Mouse (Mus musculus): ENCODE measurements around the gene Mink1. TPM values are rescaled to one million over a fixed set of nuclear protein-coding genes. Genes with fewer than 3 reads are reported as not detected.
A peak's percentile ranks its signal among the peaks of the same experiment; 100 is the strongest.

The Mink1 gene
- total RNA-seq, 1 experiment, result 23.0 TPM

GRCm38 (mm10) chr11:70656456-70656927, 93.8 kb downstream of the Mink1 start:
- peak overlapping the region; percentile 83; the same call in 1 of the 2 replicates for H3K27ac ChIP-seq (ENCODE audit: insufficient read depth, low read depth, low read length, poor library complexity, severe bottlenecking)
- peaks cover 23% of the 10 kb centered on the region for H3K36me3 ChIP-seq (ENCODE audit: control insufficient read depth, insufficient read depth, low read length, poor library complexity, severe bottlenecking)
- DNase-seq (ENCODE audit: low read depth, low spot score), result no peak
- H3K4me1 ChIP-seq (ENCODE audit: control insufficient read depth in 2 of 2, insufficient read depth in 2 of 2, low read length in 2 of 2, poor library complexity in 1 of 2), result peaks cover 8 to 25% of the 10 kb centered on the region in 2 experiments; a peak in 3 of 4 replicates
- in situ Hi-C loops (cut with MboI; ENCODE audit: low sequenced_read_pairs in 2 of 2, unreplicated experiment in 2 of 2), result no loop called here
- H3K4me3 ChIP-seq (ENCODE audit: insufficient read depth in 1 of 2, low read depth in 1 of 2, low read length in 2 of 2, poor library complexity in 1 of 2, severe bottlenecking in 1 of 2), result peak overlapping the region; percentile 89 to 98
- peak overlapping the region; percentile 87 for H3K9ac ChIP-seq (ENCODE audit: insufficient read depth, low read depth, low read length, poor library complexity, severe bottlenecking)
- no peak for TF ChIP-seq HCFC1 (IDR thresholded peaks at IDR 0.05; ENCODE audit: borderline replicate concordance, insufficient read depth, low read length)
- no peak for TF ChIP-seq ZC3H11A (IDR thresholded peaks at IDR 0.05; ENCODE audit: borderline replicate concordance, low read depth, low read length)
- no peak for TF ChIP-seq CHD2 (IDR thresholded peaks at IDR 0.05; ENCODE audit: low read depth, low read length)
- no peak for TF ChIP-seq ZNF384 (IDR thresholded peaks at IDR 0.05; ENCODE audit: low read depth, low read length)
- no peaks in the 10 kb centered on the region for H3K9me3 ChIP-seq (ENCODE audit: control insufficient read depth, insufficient read depth, low read depth, low read length)

- peaks cover 19% of the 10 kb centered on the region for H3K36me3 ChIP-seq (ENCODE audit: control insufficient read depth, insufficient read depth, low read length, poor library complexity, severe bottlenecking)
- in situ Hi-C loops (cut with MboI; ENCODE audit: low sequenced_read_pairs in 2 of 2, unreplicated experiment in 2 of 2), result no loop called here
- H3K27ac ChIP-seq (ENCODE audit: insufficient read depth, low read depth, low read length, poor library complexity, severe bottlenecking), result peak within 1 kb of the TSS; percentile 83; the same call in 1 of the 2 replicates
- no peaks in the 10 kb centered on the region for H3K9me3 ChIP-seq (ENCODE audit: control insufficient read depth, insufficient read depth, low read depth, low read length)
- DNase-seq (ENCODE audit: low read depth, low spot score), result no peak
- H3K4me3 ChIP-seq (ENCODE audit: insufficient read depth in 1 of 2, low read depth in 1 of 2, low read length in 2 of 2, poor library complexity in 1 of 2, severe bottlenecking in 1 of 2), result peak within 1 kb of the TSS; percentile 89 to 98
- TF ChIP-seq ZC3H11A (IDR thresholded peaks at IDR 0.05; ENCODE audit: borderline replicate concordance, low read depth, low read length) (no peak), HCFC1 (IDR thresholded peaks at IDR 0.05; ENCODE audit: borderline replicate concordance, insufficient read depth, low read length) (no peak), MAFK (IDR thresholded peaks at IDR 0.05; ENCODE audit: insufficient read depth, low read depth, low read length) (no peak), ZNF384 (IDR thresholded peaks at IDR 0.05; ENCODE audit: low read depth, low read length) (no peak), CHD2 (IDR thresholded peaks at IDR 0.05; ENCODE audit: low read depth, low read length) (no peak)
- H3K9ac ChIP-seq (ENCODE audit: insufficient read depth, low read depth, low read length, poor library complexity, severe bottlenecking), result peak within 1 kb of the TSS; percentile 87
- H3K4me1 ChIP-seq (ENCODE audit: control insufficient read depth in 2 of 2, insufficient read depth in 2 of 2, low read length in 2 of 2, poor library complexity in 1 of 2), result peaks cover 8 to 25% of the 10 kb centered on the region in 2 experiments; a peak in 3 of 4 replicates
Observed at GRCm38 (mm10) chr11:70656964-70657363, 94.3 kb downstream of the Mink1 start, which contains the start of gene Eno3. Gene Eno3, plus strand, starts transcription at chr11:70657202.

- Histone ChIP-seq H3K27ac (ENCODE audit: insufficient read depth, low read depth, low read length, poor library complexity, severe bottlenecking) (no peak overlapping the region), H3K36me3 (ENCODE audit: control insufficient read depth, insufficient read depth, low read length, poor library complexity, severe bottlenecking) (peaks cover 16% of the 10 kb centered on the region), H3K9me3 (ENCODE audit: control insufficient read depth, insufficient read depth, low read depth, low read length) (no peaks in the 10 kb centered on the region), H3K9ac (ENCODE audit: insufficient read depth, low read depth, low read length, poor library complexity, severe bottlenecking) (no peak overlapping the region), H3K4me3 (ENCODE audit: insufficient read depth in 1 of 2, low read depth in 1 of 2, low read length in 2 of 2, poor library complexity in 1 of 2, severe bottlenecking in 1 of 2) (no peak overlapping the region), H3K4me1 (ENCODE audit: control insufficient read depth in 2 of 2, insufficient read depth in 2 of 2, low read length in 2 of 2, poor library complexity in 1 of 2) (peaks cover 8 to 25% of the 10 kb centered on the region in 2 experiments; a peak in 3 of 4 replicates)
- TF ChIP-seq ZC3H11A (IDR thresholded peaks at IDR 0.05; ENCODE audit: borderline replicate concordance, low read depth, low read length), result no peak
- no peak for TF ChIP-seq ZNF384 (IDR thresholded peaks at IDR 0.05; ENCODE audit: low read depth, low read length)
- TF ChIP-seq CHD2 (IDR thresholded peaks at IDR 0.05; ENCODE audit: low read depth, low read length), result no peak
- no peak for TF ChIP-seq MAFK (IDR thresholded peaks at IDR 0.05; ENCODE audit: insufficient read depth, low read depth, low read length)
- no peak for TF ChIP-seq HCFC1 (IDR thresholded peaks at IDR 0.05; ENCODE audit: borderline replicate concordance, insufficient read depth, low read length)
- in situ Hi-C loops (cut with MboI; ENCODE audit: low sequenced_read_pairs in 2 of 2, unreplicated experiment in 2 of 2), result no loop called here
- DNase-seq (ENCODE audit: low read depth, low spot score), result no peak
Observed at GRCm38 (mm10) chr11:70657573-70657972, 94.9 kb downstream of the Mink1 start.

- H3K4me3 ChIP-seq (ENCODE audit: insufficient read depth in 1 of 2, low read depth in 1 of 2, low read length in 2 of 2, poor library complexity in 1 of 2, severe bottlenecking in 1 of 2), result no peak overlapping the region
- DNase-seq (ENCODE audit: low read depth, low spot score), result no peak
- peaks cover 8 to 25% of the 10 kb centered on the region in 2 experiments; a peak in 3 of 4 replicates for H3K4me1 ChIP-seq (ENCODE audit: control insufficient read depth in 2 of 2, insufficient read depth in 2 of 2, low read length in 2 of 2, poor library complexity in 1 of 2)
- peaks cover 16% of the 10 kb centered on the region for H3K36me3 ChIP-seq (ENCODE audit: control insufficient read depth, insufficient read depth, low read length, poor library complexity, severe bottlenecking)
- TF ChIP-seq ZC3H11A (IDR thresholded peaks at IDR 0.05; ENCODE audit: borderline replicate concordance, low read depth, low read length) (no peak), ZNF384 (IDR thresholded peaks at IDR 0.05; ENCODE audit: low read depth, low read length) (no peak), HCFC1 (IDR thresholded peaks at IDR 0.05; ENCODE audit: borderline replicate concordance, insufficient read depth, low read length) (no peak), MAFK (IDR thresholded peaks at IDR 0.05; ENCODE audit: insufficient read depth, low read depth, low read length) (no peak), CHD2 (IDR thresholded peaks at IDR 0.05; ENCODE audit: low read depth, low read length) (no peak)
- in situ Hi-C loops (cut with MboI; ENCODE audit: low sequenced_read_pairs in 2 of 2, unreplicated experiment in 2 of 2), result no loop called here
- H3K9me3 ChIP-seq (ENCODE audit: control insufficient read depth, insufficient read depth, low read depth, low read length), result no peaks in the 10 kb centered on the region
- H3K27ac ChIP-seq (ENCODE audit: insufficient read depth, low read depth, low read length, poor library complexity, severe bottlenecking), result no peak overlapping the region
- no peak overlapping the region; the same call in 1 of the 2 replicates for H3K9ac ChIP-seq (ENCODE audit: insufficient read depth, low read depth, low read length, poor library complexity, severe bottlenecking)
Observed at GRCm38 (mm10) chr11:70657991-70658390, 95.3 kb downstream of the Mink1 start.

Measured in ES-E14 (cell line).